Mouse (Mus musculus) testis, adult 2 months (tissue): ENCODE measurements at regions not wholly inside any gene's neighbourhood (a gene's known extent, or its start where the extent isn't known, plus 50 kb on each side); places are given as distances from the start of the nearest gene placed in this dataset.

Source experiments
- CTCF ChIP-seq: fragments of 200-500 bp; IDR thresholded peaks from 2 replicates; pipeline ENCODE4 v1.5.1; 2012; ENCODE audit warnings: low read depth, mild to moderate bottlenecking, inconsistent platforms, low read length, moderate library complexity; ENCODE audit not compliant: control insufficient read depth, insufficient read depth, insufficient replicate concordance
- POLR2A ChIP-seq: fragments of 200-500 bp; IDR thresholded peaks from 2 replicates; pipeline ENCODE4 v1.6.1; 2012; ENCODE audit warnings: low read depth, mild to moderate bottlenecking, inconsistent platforms, low read length, moderate library complexity; ENCODE audit not compliant: control insufficient read depth

GRCm38 (mm10) chr9:33004536-33004935 lies 368.5 kb downstream of the Ets1 start:
- no peak for TF ChIP-seq CTCF
- TF ChIP-seq POLR2A, result no peak
